Mouse (Mus musculus): Measurements from ENCODE around the gene Mlana. TPM values are rescaled to one million over a fixed set of nuclear protein-coding genes. Genes with fewer than 3 reads are reported as not detected.

Gene Mlana
- total RNA-seq (2023) = not detected in 2 replicates

GRCm38 (mm10) chr19:29697245-29697874 is at the start of gene Mlana:
Mlana (plus strand) TSS chr19:29697824.

Other genes starting within 250 kb of the Mlana start
- 30.2 and 53.9 TPM in 2 replicates for gene Ric1, start 175.5 kb upstream of the Mlana start, total RNA-seq (2023)
- 33.5 and 39.3 TPM in 2 replicates for gene Ermp1, start 49.4 kb upstream of the Mlana start, total RNA-seq (2023)
- gene 9930021J03Rik, start 108.2 kb downstream of the Mlana start, total RNA-seq (2023) = 21.3 and 24.3 TPM in 2 replicates
- 16.7 and 20.0 TPM in 2 replicates for gene Ranbp6, start 115.2 kb downstream of the Mlana start, total RNA-seq (2023)
- gene Il33, start 227.3 kb downstream of the Mlana start, total RNA-seq (2023) = not detected in 2 replicates